Mouse (Mus musculus): ENCODE measurements around the gene Adamts9. TPM values are rescaled to one million over a fixed set of nuclear protein-coding genes. Genes with fewer than 3 reads are reported as not detected.

Adamts9 gene
- total RNA-seq, 2 experiments from 2014 or later: not detected

GRCm38 (mm10) chr6:92940191-92941131, 2.8 kb downstream of the Adamts9 start:
- no peak for ATAC-seq (replicated peaks; ENCODE audit: low FRiP score, poor library complexity, severe bottlenecking)

DNA sequence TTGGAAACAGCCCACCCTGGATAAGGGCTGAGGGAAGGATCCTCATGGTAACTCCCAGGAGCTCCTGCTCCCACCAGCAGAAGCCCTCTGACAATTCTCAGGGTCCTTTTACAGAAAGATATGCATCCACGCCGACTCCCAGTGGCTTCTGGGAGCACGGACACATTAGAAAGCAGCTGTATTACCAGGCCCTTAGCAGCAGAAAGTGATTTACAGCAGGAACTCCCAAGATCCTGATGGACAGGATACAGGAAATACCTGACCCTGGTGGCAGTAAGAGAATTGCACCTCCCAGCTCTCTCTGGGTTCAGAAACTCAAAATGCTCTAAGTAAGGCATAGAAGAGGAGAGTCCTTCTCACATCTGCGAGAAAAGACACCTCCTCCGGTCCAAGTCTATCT, 15.0 kb downstream of the Adamts9 start:
- ATAC-seq (replicated peaks; ENCODE audit: low FRiP score, poor library complexity, severe bottlenecking): no peak

DNA sequence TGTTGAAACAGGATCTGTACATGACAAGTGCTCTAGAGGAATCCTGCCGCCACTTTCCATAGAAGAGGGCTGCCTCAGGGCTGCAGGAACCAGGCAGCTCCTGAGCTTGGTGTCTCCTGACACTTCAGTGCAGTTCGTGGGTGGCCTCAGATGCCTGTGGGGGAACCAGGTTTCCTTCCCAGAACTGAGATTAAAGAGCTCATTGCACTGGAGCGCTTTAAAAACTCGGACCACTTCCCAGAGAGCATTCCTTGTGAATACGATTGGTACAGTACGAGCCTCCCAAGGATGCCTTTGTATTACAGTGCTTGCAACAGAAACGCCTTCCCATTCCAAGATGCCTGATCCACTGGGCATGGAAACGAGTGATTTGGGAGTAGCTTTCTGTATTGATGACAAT, 18.8 kb downstream of the Adamts9 start:
- ATAC-seq (replicated peaks; ENCODE audit: low FRiP score, poor library complexity, severe bottlenecking): no peak

- no peak for ATAC-seq (replicated peaks; ENCODE audit: low FRiP score, poor library complexity, severe bottlenecking)
Observed at GRCm38 (mm10) chr6:92921843-92922242, 21.4 kb downstream of the Adamts9 start.

GRCm38 (mm10) chr6:92920938-92921689, 22.2 kb downstream of the Adamts9 start:
- no peak for ATAC-seq (replicated peaks; ENCODE audit: low FRiP score, poor library complexity, severe bottlenecking)

DNA sequence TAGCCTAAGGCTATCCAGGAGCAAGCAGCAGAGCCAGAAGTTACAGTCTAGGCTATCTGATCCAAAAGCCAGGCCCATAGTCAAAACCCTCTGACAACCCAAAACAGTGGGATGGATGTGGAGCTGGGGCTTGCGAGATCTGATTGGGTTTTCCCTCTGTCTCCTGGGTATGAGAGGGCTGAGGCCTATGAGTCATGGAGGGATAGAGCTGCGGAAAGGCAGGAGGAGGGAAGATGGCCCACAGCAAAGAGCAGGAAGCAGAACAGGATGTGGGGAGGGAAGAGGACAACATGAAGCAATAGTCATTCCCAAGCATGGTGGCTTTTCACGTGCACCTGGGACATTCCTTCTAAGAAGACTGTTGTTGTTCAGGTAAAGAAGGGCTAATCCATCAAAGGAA, 32.7 kb downstream of the Adamts9 start:
- no peak for ATAC-seq (replicated peaks; ENCODE audit: low FRiP score, poor library complexity, severe bottlenecking)

DNA sequence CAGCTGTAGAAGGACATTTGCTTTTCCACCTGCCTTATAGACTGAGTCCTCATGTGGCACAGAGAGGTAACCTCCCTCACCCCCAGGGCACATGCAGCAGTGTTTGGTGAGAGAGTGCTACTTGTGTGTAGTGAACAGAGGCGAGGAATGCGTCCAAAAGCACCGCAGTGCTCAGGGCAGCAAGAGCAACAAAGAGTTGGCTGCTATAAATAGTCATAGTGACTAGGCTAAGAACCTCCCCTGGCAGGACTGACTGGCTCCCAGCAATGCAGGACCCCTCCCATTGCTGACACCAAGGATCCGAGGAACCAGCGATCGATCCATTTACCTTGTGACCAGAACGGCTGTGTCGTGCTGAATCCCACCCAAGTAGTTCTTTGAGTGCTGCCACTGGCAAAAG, 33.9 kb downstream of the Adamts9 start:
- ATAC-seq (replicated peaks; ENCODE audit: low FRiP score, poor library complexity, severe bottlenecking): no peak

- no peak for ATAC-seq (replicated peaks; ENCODE audit: low FRiP score, poor library complexity, severe bottlenecking)
Observed at GRCm38 (mm10) chr6:92905922-92906321, 37.4 kb downstream of the Adamts9 start.

GRCm38 (mm10) chr6:92904491-92904890, 38.8 kb downstream of the Adamts9 start:
- ATAC-seq (replicated peaks; ENCODE audit: low FRiP score, poor library complexity, severe bottlenecking): no peak

DNA sequence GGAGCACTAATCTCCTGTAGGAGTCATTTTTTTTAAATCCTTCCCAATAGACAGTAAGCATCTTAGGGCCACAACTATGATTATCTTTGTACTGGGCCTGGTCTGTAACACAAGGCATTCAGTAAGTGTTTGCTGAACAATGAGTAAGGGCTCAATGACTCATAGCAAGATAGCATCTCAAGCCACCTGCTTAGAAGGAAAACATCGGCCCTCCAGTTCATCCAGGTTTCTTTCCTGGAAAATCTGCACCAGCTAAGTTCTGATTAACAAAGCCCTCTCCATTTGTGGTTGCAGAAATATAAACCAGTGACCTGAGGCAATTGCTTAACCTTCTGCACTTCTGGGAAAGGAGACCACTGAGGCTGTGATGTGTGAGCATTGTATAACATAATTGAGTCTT, 39.3 kb downstream of the Adamts9 start:
- no peak for ATAC-seq (replicated peaks; ENCODE audit: low FRiP score, poor library complexity, severe bottlenecking)

GRCm38 (mm10) chr6:92891535-92891934, 51.8 kb downstream of the Adamts9 start:
- ATAC-seq (replicated peaks; ENCODE audit: low FRiP score, poor library complexity, severe bottlenecking): no peak

DNA sequence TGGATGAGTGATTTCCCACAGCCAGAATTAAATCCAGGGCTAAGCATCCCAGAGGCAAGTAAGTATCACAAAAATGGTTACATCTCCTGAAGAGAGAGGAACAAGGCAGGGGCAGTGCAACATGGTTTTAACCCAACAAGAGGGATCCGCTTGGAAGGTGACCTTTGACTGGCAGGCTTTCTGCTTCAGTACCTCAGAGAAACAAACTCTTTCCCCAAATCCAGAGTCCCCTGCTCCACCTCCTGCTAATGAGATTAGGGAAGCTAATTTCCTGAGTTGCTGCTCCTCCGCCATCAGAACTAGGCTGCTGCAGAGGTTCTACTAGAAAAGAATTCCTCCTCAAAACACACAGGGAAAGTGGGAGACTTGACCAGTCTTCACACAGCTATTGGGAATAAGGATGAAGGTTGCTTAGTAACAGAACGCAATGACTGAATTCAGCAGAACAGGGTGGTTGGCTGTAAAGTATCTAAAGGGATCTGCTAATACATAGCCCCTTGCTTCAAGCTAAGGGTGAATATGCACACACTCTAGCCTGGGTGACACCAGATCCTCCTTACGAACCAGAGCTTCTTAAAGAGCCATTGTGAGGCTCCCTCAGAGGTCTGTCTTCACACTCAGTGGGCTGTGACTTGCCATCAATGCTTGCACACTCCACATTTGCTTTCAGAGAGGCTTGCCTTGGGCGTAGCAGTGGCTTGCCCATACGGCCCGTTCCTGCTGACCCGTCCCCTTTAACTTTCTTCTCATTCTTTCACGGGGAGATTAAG, 60.0 kb downstream of the Adamts9 start:
- no peak for ATAC-seq (replicated peaks; ENCODE audit: low FRiP score, poor library complexity, severe bottlenecking)

- no peak for ATAC-seq (replicated peaks; ENCODE audit: low FRiP score, poor library complexity, severe bottlenecking)
Observed at GRCm38 (mm10) chr6:92882446-92882845, 60.8 kb downstream of the Adamts9 start.

- ATAC-seq (replicated peaks; ENCODE audit: low FRiP score, poor library complexity, severe bottlenecking): no peak
Observed at GRCm38 (mm10) chr6:92879700-92880265, 63.5 kb downstream of the Adamts9 start.

DNA sequence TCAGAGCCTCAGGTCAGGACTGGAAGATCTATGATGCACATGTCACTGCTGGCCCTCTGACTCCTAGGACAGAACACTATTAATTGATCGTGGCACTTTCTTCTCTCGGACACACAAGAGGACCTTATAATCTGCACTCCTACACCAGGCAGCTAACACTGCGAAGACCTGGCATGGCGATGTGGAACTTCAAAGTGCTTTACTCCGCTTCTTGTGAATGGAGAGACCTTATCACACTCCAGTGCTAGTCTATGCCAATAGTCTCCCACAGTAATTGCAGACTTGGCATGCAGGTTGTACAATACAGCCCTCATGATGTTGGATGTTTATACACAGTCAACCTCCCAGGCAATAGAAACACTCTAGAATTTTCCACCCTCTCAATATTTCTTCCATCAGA, 64.5 kb downstream of the Adamts9 start:
- ATAC-seq (replicated peaks; ENCODE audit: low FRiP score, poor library complexity, severe bottlenecking): no peak

GRCm38 (mm10) chr6:92877236-92877635, 66.1 kb downstream of the Adamts9 start:
- ATAC-seq (replicated peaks; ENCODE audit: low FRiP score, poor library complexity, severe bottlenecking): no peak

DNA sequence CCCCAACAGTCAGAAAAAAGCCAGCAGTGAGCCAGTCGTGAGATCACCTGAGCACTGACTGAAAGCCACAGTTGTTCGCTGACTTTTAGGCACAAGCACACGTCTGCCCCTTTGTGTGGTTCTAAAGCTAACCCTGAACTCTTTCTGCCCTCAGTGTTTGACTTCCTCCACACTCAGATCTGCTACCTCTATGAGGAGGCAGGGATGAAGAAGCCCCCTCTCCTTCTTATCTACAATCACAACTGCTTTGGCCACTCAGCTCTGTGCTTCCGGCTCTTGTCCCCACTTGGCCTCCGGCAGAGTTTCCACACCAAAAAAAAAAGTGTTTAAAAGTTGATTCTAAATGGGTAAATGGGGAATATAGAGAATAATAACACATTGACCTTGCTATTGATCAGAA, 67.2 kb downstream of the Adamts9 start:
- no peak for ATAC-seq (replicated peaks; ENCODE audit: low FRiP score, poor library complexity, severe bottlenecking)

- ATAC-seq (replicated peaks; ENCODE audit: low FRiP score, poor library complexity, severe bottlenecking): no peak
Observed at GRCm38 (mm10) chr6:92875340-92875739, 68.0 kb downstream of the Adamts9 start.

- no peak for ATAC-seq (replicated peaks; ENCODE audit: low FRiP score, poor library complexity, severe bottlenecking)
Observed at GRCm38 (mm10) chr6:92874854-92875253, 68.4 kb downstream of the Adamts9 start.

GRCm38 (mm10) chr6:92872766-92873165, 70.5 kb downstream of the Adamts9 start:
- ATAC-seq (replicated peaks; ENCODE audit: low FRiP score, poor library complexity, severe bottlenecking): no peak

Data from erythroblast, adult 5-6 weeks (primary cell).